Mouse (Mus musculus): ENCODE measurements around the gene Spef1.

Gene Spef1

DNA sequence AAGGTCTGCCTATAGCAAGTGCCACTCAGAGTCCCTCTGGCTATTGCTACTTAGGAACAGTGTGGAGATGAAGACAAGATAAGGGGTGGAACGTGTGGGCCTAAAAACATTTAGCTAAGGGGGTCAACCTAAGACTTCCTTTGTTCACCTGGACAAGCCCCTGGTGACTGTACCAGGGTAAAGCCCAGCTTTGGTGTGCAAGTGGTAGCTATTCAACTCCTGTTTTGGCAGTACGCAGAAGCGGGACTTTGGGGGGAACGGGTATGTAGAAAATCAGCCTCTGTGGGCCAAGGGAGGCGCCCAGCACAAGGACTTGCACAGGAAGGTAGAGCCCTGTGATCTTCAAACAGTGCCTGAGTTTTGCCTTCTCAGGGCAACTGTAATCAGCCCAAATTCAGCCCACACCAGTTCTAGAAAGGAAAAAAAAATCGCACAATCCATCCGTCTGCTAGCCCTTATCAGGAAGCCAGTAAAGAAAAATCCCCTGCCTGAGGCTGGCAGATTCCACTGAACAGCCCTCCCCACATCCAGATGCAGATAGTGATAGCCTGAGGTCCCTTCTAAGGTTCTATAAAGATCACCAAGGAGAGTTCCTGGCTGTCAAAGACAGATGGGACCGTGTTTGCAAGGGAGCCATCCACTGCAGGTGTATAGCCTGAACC lies 18.6 kb upstream of the Spef1 start:
- no peak for ATAC-seq (ENCODE audit: low TSS enrichment)

- ATAC-seq (ENCODE audit: low TSS enrichment) = peak; percentile 74
Observed at GRCm38 (mm10) chr2:131204410-131204981, 17.4 kb upstream of the Spef1 start.

GRCm38 (mm10) chr2:131203816-131204409 lies 16.8 kb upstream of the Spef1 start:
- no peak for ATAC-seq (ENCODE audit: low TSS enrichment)

DNA sequence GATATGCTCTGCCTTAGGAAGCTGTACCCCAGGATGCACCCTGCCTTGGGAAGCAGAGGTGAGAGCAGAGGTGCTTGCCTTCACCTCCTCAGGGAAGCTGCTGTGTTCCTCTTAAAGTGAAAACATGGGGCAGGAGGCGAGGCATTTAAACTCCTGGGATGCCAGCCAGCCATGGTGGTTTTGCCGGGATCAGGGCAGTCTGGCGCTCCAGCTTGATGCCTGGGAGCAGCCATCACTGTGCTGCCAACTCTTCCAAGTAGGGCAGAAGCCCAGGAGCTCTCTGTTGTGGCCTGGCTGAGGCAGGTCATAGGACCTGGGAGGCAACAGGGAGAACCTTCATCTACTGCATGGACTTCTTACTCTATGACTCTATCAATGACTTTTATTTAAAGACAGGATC lies 14.2 kb upstream of the Spef1 start:
- no peak for ATAC-seq (ENCODE audit: low TSS enrichment)

DNA sequence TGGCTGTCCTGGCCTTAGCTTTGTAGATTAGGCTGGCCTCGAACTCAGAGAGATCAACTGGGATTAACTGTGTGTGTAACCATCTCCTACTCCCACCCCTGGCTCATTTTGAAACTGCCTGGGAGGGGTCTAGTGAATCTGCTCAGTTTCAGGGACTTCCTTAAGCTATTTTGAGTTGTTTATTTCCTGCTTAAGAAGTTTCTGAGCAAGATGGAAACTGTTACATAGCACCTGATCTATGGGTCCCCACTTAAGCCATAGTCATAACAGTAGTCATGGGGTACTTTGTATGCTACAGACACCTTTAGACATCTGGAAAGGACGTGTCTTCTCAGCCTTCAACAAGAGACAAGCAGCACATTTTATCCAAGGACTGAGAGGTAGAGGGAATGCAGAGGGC lies 13.6 kb upstream of the Spef1 start:
- no peak for ATAC-seq (ENCODE audit: low TSS enrichment)

DNA sequence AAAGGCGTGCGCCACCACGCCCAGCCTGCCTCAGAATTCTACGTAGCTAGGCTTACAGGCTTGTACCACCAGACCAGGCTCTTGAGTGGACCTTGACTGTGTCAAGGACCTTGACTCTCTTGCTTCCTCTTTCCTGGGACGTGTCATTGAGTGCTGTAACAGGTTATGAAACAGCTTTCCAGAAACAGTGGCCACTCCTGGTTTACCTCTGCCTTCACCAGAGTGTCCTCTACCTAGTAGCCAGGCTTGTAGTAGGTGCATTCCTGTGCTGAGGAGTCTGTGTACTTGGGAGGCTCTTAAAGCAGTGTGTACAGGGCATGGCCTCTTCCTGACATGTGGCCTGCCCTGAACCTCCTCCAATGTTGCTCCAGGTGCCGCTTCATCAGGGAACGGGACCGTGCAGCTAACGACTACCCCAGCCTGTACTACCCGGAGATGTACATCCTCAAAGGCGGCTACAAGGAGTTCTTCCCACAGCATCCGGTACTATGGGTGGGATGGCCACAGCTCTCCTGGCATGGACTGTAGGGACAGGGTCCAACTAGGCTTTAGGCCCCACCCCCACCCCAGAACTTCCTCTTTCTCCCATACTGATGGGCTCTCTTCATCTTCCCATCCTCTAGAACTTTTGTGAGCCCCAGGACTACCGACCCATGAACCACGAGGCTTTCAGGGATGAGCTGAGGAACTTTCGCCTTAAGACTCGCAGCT lies 9.7 kb upstream of the Spef1 start:
- ATAC-seq (ENCODE audit: low TSS enrichment) = no peak

GRCm38 (mm10) chr2:131191005-131191390 lies 3.9 kb upstream of the Spef1 start:
- no peak for ATAC-seq (ENCODE audit: low TSS enrichment)

DNA sequence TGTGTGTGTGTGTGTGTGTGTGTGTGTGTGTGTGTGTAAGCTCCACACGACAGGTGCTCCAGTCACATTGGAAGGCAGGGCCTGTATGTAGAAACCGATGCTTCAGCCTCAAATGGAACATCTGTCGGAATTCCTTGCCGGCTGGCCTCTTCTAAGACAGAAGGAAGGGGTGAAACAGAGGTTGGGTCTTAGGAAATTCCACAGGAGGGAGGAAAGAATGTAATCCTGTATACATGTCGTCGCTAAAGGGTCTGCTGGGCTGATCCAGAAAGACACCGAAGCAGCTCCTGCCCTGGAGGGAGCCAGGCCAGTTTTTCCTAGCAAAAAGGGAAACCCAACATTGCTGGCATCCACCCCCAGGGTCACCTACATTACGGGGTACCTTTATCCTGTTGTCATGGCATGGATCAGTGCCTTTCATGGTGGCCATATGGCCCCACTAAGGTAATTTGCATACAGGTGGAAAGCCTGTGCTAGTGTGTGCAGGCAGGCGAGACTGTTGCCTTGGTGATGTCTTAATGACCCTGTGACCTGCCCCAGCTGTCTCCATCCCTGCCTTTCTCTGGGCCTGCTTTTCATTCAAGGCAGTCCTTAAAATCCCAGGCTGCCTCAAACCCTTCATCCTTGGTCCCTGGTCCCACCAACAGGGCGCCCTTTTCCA lies 3.4 kb upstream of the Spef1 start:
- no peak for ATAC-seq (ENCODE audit: low TSS enrichment)

DNA sequence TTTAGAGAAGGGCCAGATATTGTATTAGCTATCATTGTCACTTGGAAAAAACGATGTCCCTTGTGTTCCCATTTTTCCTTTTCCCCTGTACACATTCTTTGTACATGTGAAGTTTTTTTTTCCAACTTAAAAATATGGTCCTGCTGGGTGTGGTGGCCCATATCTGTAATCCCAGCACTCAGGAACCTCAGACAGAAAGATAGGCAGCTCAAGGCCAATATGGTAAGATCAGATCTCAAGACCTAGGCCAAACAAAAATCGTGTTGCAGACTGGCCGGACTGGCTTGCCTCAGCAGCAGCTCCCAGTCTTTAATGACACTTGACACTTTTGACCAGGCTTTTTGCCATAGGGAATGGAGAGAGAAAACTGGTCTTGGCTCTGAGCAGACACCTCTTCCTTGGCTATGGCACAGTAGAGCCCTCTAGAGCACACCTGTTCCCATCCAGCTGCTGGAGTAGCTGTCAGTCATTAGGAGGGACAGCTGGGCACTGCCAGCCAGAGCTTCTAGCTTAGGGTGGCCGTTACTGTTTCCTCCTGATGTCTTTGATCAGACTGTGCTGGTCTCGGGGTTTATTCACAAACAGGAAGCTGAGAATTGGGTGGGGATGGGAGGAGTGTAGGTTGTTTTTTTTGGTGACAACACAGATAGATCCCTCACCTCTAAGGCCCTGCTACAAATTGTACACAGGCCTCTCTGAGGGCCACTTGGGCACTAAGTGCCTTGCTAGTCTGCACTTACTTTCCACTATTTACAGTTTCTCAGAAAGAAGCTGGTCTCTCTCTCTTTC lies 2.6 kb upstream of the Spef1 start:
- no peak for ATAC-seq (ENCODE audit: low TSS enrichment)

GRCm38 (mm10) chr2:131188311-131188710 lies 1.2 kb upstream of the Spef1 start:
- no peak for ATAC-seq (ENCODE audit: low TSS enrichment)

GRCm38 (mm10) chr2:131187602-131187922 lies 480 bp upstream of the Spef1 start:
- no peak for ATAC-seq (ENCODE audit: low TSS enrichment)

DNA sequence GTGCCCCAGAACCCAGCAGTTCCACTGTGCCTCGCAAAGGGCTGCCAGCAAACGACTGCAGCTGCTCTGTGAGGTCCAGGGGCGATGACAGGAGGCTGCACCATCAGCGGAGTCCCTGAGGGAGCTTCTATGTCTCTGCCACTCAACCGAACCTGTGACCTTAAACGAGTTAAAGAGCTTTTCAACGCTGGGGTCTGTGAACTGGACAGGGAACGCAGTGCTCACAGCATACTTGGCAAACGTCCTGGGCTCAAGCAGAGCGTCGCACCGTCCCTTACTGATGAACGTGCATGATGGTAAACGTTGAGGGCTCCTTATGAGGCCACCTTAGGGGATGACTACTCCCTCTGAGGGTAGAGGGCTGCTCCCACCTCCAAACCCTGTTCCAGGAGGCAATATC lies 739 bp downstream of the Spef1 start:
- ATAC-seq (ENCODE audit: low TSS enrichment) = peak; percentile 8; the same call in 1 of the 2 replicates

DNA sequence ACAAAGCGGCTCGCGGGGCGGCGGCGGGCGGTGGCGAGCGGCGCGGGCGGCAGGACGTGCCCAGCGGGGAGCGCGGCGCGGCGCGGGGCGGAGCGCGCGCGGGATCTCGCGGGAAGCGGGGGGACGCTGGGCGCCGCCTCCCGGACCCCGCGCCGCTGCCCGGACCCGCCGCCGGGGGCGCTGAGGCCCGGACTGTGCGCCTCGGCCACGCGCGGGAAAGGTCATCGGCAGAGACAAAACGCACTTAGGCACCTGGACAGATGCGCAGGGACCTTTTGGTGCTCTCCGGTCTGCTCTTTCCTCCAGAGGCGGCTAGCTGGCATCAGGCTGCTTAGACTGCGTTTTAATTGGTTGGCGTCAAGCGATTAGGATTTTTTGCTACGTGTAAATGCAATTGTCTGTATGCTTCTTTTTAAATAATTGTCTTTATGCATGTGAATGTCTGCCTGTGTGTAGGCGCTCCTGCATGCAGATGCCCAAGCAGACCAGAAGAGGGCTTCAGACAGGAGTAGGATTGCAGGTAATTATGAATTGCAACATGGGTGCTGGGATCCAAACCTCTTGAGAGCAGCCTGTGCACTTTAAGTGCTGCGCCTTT lies 7.0 kb downstream of the Spef1 start, which contains the start of gene Cenpb:
TSS of gene Cenpb (minus strand) at position 78 of the 598 bp plus-strand sequence.
- peak; percentile 85 for ATAC-seq (ENCODE audit: low TSS enrichment)

DNA sequence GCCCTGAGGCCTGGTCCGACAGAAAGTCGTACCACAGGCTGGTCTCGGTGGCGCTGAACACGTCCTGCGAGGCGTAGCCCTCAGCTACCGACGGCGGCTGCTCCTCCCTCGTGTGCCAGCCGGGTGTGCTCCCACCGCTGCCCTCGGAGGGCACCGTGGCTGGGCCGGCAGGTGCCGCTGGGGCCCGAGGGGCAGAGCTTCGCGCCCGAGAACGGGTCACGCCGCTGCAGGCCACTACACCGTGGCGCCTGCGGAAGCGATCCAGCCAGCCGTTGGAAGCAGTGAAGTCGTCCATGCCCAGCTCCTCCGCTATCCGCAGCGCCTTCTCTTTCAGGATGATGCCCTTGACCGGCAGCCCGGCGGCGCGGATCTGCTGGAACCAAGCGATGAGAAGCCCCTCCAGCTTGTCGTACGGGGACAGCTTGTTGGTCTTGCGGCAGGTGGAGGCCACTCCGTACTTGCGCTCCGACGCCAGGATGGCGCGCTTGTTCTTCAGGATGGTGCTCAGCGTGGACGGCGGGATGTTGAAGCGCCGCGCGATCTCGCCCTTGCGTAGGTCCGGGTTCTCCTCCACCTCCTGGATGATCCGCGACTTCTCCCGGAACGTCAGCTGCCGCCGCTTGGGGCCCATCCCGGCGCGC lies 7.7 kb downstream of the Spef1 start:
- ATAC-seq (ENCODE audit: low TSS enrichment) = peak; percentile 61

- no peak for ATAC-seq (ENCODE audit: low TSS enrichment)
Observed at GRCm38 (mm10) chr2:131178828-131179245, 8.2 kb downstream of the Spef1 start.

DNA sequence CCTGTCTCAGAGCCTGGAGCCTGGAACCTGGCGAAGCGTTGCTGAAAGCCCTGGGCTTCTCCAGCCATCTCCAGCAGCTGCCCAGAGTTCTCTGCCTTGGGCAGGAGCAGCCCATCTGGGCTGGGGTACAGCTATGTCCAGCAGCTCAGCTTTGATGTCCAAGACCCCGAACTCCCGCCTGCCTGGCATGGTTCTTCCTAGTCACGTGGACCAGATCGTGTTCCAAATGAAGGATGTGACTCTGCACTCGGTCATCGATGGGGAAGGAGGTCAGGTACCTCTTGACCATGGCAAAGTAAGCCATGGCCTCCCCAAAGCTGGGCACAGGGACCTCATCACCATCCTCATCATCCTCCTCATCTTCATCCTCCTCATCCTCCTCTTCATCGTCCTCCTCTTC lies 9.2 kb downstream of the Spef1 start:
- no peak for ATAC-seq (ENCODE audit: low TSS enrichment)

GRCm38 (mm10) chr2:131176491-131176890 lies 10.6 kb downstream of the Spef1 start:
- no peak for ATAC-seq (ENCODE audit: low TSS enrichment)

- ATAC-seq (ENCODE audit: low TSS enrichment) = no peak
Observed at GRCm38 (mm10) chr2:131175945-131176309, 11.2 kb downstream of the Spef1 start.

- no peak for ATAC-seq (ENCODE audit: low TSS enrichment)
Observed at GRCm38 (mm10) chr2:131175286-131175944, 11.7 kb downstream of the Spef1 start.

DNA sequence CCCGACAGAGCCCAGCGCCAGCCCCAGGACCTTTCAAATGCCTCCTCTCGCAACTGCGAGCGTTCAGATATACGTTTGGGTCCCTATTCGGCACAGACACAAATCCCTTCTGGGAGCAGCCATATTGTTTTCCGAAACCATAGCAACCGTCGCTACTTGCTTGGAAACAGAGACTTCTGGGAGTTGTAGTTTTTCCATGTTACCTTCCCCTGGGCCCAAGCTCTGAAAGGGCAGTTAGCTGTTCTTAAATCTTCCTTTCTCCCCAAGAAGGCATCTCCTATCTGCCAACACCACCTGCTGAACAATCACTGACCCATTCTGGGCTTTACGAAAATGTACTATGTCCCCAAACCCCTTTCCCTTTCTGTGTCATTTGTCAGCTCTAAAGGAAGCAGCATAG lies 12.4 kb downstream of the Spef1 start:
- ATAC-seq (ENCODE audit: low TSS enrichment) = peak; percentile 77
